Mouse (Mus musculus): ENCODE data around the gene Bcl6.

The Bcl6 gene

DNA sequence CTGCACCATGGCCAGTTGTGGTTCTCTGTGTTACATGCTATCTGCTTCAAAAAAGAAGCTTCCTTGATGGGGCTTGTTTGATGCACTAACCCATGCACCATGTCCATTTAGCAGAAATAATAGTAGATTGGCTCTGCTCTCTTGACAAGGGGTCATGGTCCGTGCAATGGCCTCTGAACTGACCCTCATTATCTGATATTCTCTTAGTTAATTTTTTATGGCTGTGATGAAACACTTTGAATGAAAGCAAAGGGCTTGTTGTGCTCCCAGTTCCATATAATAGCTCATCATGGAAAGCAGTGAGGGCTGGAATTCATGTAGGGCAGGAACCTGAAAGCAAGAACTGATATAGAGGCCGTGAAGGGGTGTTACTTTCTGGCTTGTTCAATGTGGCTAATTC, 69.2 kb downstream of the Bcl6 start:
- no peak for DNase-seq
